Mouse (Mus musculus): ENCODE data around the gene Apba2.

- TF ChIP-seq CTCF (IDR thresholded peaks at IDR 0.05; ENCODE audit: control insufficient read depth, insufficient read depth, insufficient read length) = no peak
- no peak for TF ChIP-seq USF1 (IDR thresholded peaks at IDR 0.05; ENCODE audit: low read depth)
Observed at GRCm38 (mm10) chr7:64550856-64551255, 49.4 kb downstream of the Apba2 start.
